ENCODE assay signal across 9 mouse cellular contexts in the genomic region with DNA sequence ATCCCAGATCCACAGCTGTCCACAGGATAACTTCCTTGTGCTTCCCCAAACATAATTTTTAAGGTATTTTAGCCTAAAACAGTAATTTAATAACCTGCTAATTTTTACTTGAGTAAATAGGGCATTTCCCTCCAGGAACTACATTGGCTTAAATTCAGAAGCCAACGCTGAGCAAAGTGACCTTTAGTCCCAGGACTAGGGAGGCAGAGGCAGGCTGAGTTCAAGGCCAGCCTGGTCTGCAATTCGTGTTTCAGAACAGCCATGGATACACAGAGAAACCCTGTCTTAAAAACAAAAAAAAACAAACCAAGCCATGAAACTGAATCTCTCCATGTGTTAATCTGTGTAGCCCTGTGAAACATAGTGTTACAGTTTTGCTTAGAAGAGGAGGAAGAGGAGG. TPM values are rescaled to one million over a fixed set of nuclear protein-coding genes. Genes with fewer than 3 reads are reported as not detected.
DNase-seq lines count a peak whose midpoint lies in the region; ATAC-seq and TF ChIP-seq lines count a peak whose summit lies in the region.
"Had no signal": no experiment of that assay in that cellular context is flagged by ENCODE, and none has a peak within 500 bp of the region (broad histone marks: within the 10 kb centered on the region; RNA-seq: fewer than 3 reads in every experiment).

No protein-coding gene starts in this region.

- intact Hi-C loops in gastrocnemius, adult 2 months (cut with DNase I) = loop anchor here (5.0 to 10.0 kb wide), 6 partner anchors 41 to 376 kb away; a partner anchor contains a TSS
- intact Hi-C loops in gastrocnemius, postnatal 14 days (cut with DNase I; ENCODE audit: low total_unique reads) = loop anchor here (10.0 kb wide), 1 partner anchor 168 kb away; a partner anchor contains a TSS

- H3K4me1 ChIP-seq in liver, embryonic 12.5 days = peaks cover 49% of the 10 kb centered on the region
- peaks cover 21% of the 10 kb centered on the region for H3K4me1 ChIP-seq in liver, embryonic 11.5 days (replicated peaks; ENCODE audit: control insufficient read depth, insufficient read depth, low read length)
- H3K4me1 ChIP-seq in intestine, embryonic 16.5 days (ENCODE audit: control insufficient read depth, insufficient read depth, low read length) = peaks cover 8% of the 10 kb centered on the region; the same call in 1 of the 2 replicates
- peaks cover 9% of the 10 kb centered on the region; the same call in 1 of the 2 replicates for H3K4me1 ChIP-seq in stomach, embryonic 15.5 days
- peaks cover 35% of the 10 kb centered on the region for H3K4me1 ChIP-seq in midbrain, embryonic 13.5 days (replicated peaks)

- WGBS in liver, embryonic 12.5 days (ENCODE audit: insufficient replicate concordance) = 54% methylated on average over 2 of the region's 2 CpGs
- WGBS in liver, embryonic 11.5 days = 65% methylated on average over 2 of the region's 2 CpGs
- WGBS in intestine, embryonic 16.5 days = 52% methylated on average over 2 of the region's 2 CpGs
- 61% methylated on average over 2 of the region's 2 CpGs for WGBS in stomach, embryonic 15.5 days
- 57% methylated on average over 2 of the region's 2 CpGs for WGBS in midbrain, embryonic 13.5 days

- H3K27me3 ChIP-seq in liver, embryonic 12.5 days (replicated peaks) = no peaks in the 10 kb centered on the region
- no peaks in the 10 kb centered on the region for H3K27me3 ChIP-seq in liver, embryonic 11.5 days (replicated peaks; ENCODE audit: control insufficient read depth, insufficient read depth, low read length)
- H3K27me3 ChIP-seq in intestine, embryonic 16.5 days (replicated peaks; ENCODE audit: control insufficient read depth, insufficient read depth, low read length) = no peaks in the 10 kb centered on the region
- no peaks in the 10 kb centered on the region for H3K27me3 ChIP-seq in stomach, embryonic 15.5 days (replicated peaks)
- peaks cover 9% of the 10 kb centered on the region for H3K27me3 ChIP-seq in midbrain, embryonic 13.5 days

- ATAC-seq in liver, embryonic 12.5 days = no peak
- ATAC-seq in liver, embryonic 11.5 days (replicated peaks; ENCODE audit: low FRiP score) = no peak
- no peak for ATAC-seq in intestine, embryonic 16.5 days
- ATAC-seq in stomach, embryonic 15.5 days (ENCODE audit: insufficient read depth, low FRiP score, low read depth) = no peak
- ATAC-seq in megakaryocyte, adult 5-6 weeks (ENCODE audit: poor library complexity, severe bottlenecking) = no peak
- no peak for ATAC-seq in midbrain, embryonic 13.5 days

- peaks cover 23% of the 10 kb centered on the region for H3K36me3 ChIP-seq in liver, embryonic 12.5 days
- H3K36me3 ChIP-seq in liver, embryonic 11.5 days (ENCODE audit: control insufficient read depth, insufficient read depth, low read length) = peaks cover 9% of the 10 kb centered on the region
- H3K36me3 ChIP-seq in intestine, embryonic 16.5 days (ENCODE audit: control insufficient read depth, insufficient read depth, low read length) = peaks cover 9% of the 10 kb centered on the region; the same call in 1 of the 2 replicates
- H3K36me3 ChIP-seq in stomach, embryonic 15.5 days = 0 out of 2 replicates have a peak, but pooled peaks cover 12% of the 10 kb centered on the region
- H3K36me3 ChIP-seq in midbrain, embryonic 13.5 days = peaks cover 19% of the 10 kb centered on the region

- no peak overlapping the region for H3K9ac ChIP-seq in liver, embryonic 12.5 days
- H3K9ac ChIP-seq in liver, embryonic 11.5 days (ENCODE audit: low read depth, low read length) = no peak overlapping the region
- H3K9ac ChIP-seq in intestine, embryonic 16.5 days (ENCODE audit: low read depth, low read length) = no peak overlapping the region
- no peak overlapping the region for H3K9ac ChIP-seq in stomach, embryonic 15.5 days
- H3K9ac ChIP-seq in midbrain, embryonic 13.5 days (replicated peaks) = no peak overlapping the region

- H3K4me3 ChIP-seq in gastrocnemius, adult 2 months = no peak overlapping the region
- H3K4me3 ChIP-seq in liver, embryonic 12.5 days = no peak overlapping the region
- no peak overlapping the region for H3K4me3 ChIP-seq in liver, embryonic 11.5 days (ENCODE audit: low read depth, low read length)
- no peak overlapping the region for H3K4me3 ChIP-seq in intestine, embryonic 16.5 days (ENCODE audit: low read length)
- H3K4me3 ChIP-seq in stomach, embryonic 15.5 days (replicated peaks) = no peak overlapping the region
- no peak overlapping the region for H3K4me3 ChIP-seq in midbrain, embryonic 13.5 days (replicated peaks)

- H3K9me3 ChIP-seq in liver, embryonic 12.5 days (replicated peaks) = no peaks in the 10 kb centered on the region
- no peaks in the 10 kb centered on the region for H3K9me3 ChIP-seq in liver, embryonic 11.5 days (ENCODE audit: control insufficient read depth, low read length)
- peaks cover 4% of the 10 kb centered on the region for H3K9me3 ChIP-seq in intestine, embryonic 16.5 days (ENCODE audit: control insufficient read depth, low read length)
- no peaks in the 10 kb centered on the region for H3K9me3 ChIP-seq in stomach, embryonic 15.5 days
- no peaks in the 10 kb centered on the region for H3K9me3 ChIP-seq in midbrain, embryonic 13.5 days
- H3K9me3 ChIP-seq: midbrain, embryonic 10.5 days had no signal

- DNase-seq in gastrocnemius, adult 2 months = no peak
- DNase-seq in gastrocnemius, postnatal 14 days = no peak
- no peak for DNase-seq in liver, embryonic 11.5 days (ENCODE audit: low spot score)

- peak overlapping the region; percentile 68 for H3K27ac ChIP-seq in gastrocnemius, adult 2 months
- H3K27ac ChIP-seq in liver, embryonic 12.5 days = peak overlapping the region; percentile 45; the same call in 1 of the 2 replicates
- H3K27ac ChIP-seq in liver, embryonic 11.5 days (ENCODE audit: low read depth, low read length) = no peak overlapping the region
- peak overlapping the region; percentile 13; the same call in 1 of the 2 replicates for H3K27ac ChIP-seq in intestine, embryonic 16.5 days (ENCODE audit: low read length)
- H3K27ac ChIP-seq in stomach, embryonic 15.5 days = peak overlapping the region; percentile 89
- H3K27ac ChIP-seq in midbrain, embryonic 13.5 days = no peak overlapping the region

- peak overlapping the region; percentile 90; the same call in 1 of the 2 replicates for H3K4me2 ChIP-seq in liver, embryonic 12.5 days
- no peak overlapping the region for H3K4me2 ChIP-seq in liver, embryonic 11.5 days
- no peak overlapping the region for H3K4me2 ChIP-seq in intestine, embryonic 16.5 days (ENCODE audit: low read depth, low read length)
- peak overlapping the region; percentile 85; the same call in 1 of the 2 replicates for H3K4me2 ChIP-seq in stomach, embryonic 15.5 days
- no peak overlapping the region for H3K4me2 ChIP-seq in midbrain, embryonic 13.5 days (replicated peaks)

- TF ChIP-seq CTCF in gastrocnemius, adult 2 months (IDR thresholded peaks at IDR 0.05) = no peak

RNA-seq across cellular contexts. Expression of a gene that starts 0.7 kb away (rescaled TPM):
- total RNA-seq in gastrocnemius, adult 2 months (2021) = 10 to 100 TPM; 71.7 to 94.8 TPM
- 10 to 100 TPM; 40.5 to 44.4 TPM for total RNA-seq in gastrocnemius, postnatal 14 days (2021)
- polyA plus RNA-seq in liver, embryonic 12.5 days (2016; fragmentation: Nextera tagmentation; extraction: Ambion mirVana) = 61.2 and 66.4 TPM in 2 replicates
- 37.8 and 41.9 TPM in 2 replicates for polyA plus RNA-seq in liver, embryonic 11.5 days (2014; fragmentation: Nextera tagmentation; extraction: Ambion mirVana)
- 20.9 and 53.6 TPM in 2 replicates for polyA plus RNA-seq in intestine, embryonic 16.5 days (2015; fragmentation: Nextera tagmentation; extraction: Ambion mirVana)
- 74.5 and 79.0 TPM in 2 replicates for polyA plus RNA-seq in stomach, embryonic 15.5 days (2015; fragmentation: Nextera tagmentation; extraction: Ambion mirVana)
- total RNA-seq in megakaryocyte, adult 5-6 weeks (2015) = 18.0 and 18.8 TPM in 2 replicates
- total RNA-seq in megakaryocyte, adult 5-6 weeks (2017) = 93.5 and 102 TPM in 2 replicates
- 83.5 and 90.1 TPM in 2 replicates for polyA plus RNA-seq in midbrain, embryonic 13.5 days (2015; fragmentation: Nextera tagmentation; extraction: Ambion mirVana)

RNA-seq across cellular contexts. Expression of a gene that starts 3.3 kb away (rescaled TPM):
- total RNA-seq in gastrocnemius, adult 2 months (2021) = 1 to 10 TPM; 4.6 to 6.8 TPM
- 1 to 10 TPM; 5.6 to 6.4 TPM for total RNA-seq in gastrocnemius, postnatal 14 days (2021)
- polyA plus RNA-seq in liver, embryonic 12.5 days (2016; fragmentation: Nextera tagmentation; extraction: Ambion mirVana) = 67.9 and 68.6 TPM in 2 replicates
- 69.3 and 73.6 TPM in 2 replicates for polyA plus RNA-seq in liver, embryonic 11.5 days (2014; fragmentation: Nextera tagmentation; extraction: Ambion mirVana)
- 51.5 and 53.7 TPM in 2 replicates for polyA plus RNA-seq in intestine, embryonic 16.5 days (2015; fragmentation: Nextera tagmentation; extraction: Ambion mirVana)
- polyA plus RNA-seq in stomach, embryonic 15.5 days (2015; fragmentation: Nextera tagmentation; extraction: Ambion mirVana) = 32.1 and 36.9 TPM in 2 replicates
- 73.8 and 80.2 TPM in 2 replicates for total RNA-seq in megakaryocyte, adult 5-6 weeks (2015)
- total RNA-seq in megakaryocyte, adult 5-6 weeks (2017) = 57.5 and 72.8 TPM in 2 replicates
- 43.7 TPM in 2 replicates for polyA plus RNA-seq in midbrain, embryonic 13.5 days (2015; fragmentation: Nextera tagmentation; extraction: Ambion mirVana)

Comparison
In these comparisons a context has a peak if more than half of its experiments do, and no peak if none do; other contexts are left out.
1. H3K27ac ChIP-seq: peak in gastrocnemius, adult 2 months (single experiment), liver, embryonic 12.5 days (single experiment), intestine, embryonic 16.5 days (single experiment) and stomach, embryonic 15.5 days (single experiment); none in liver, embryonic 11.5 days (single experiment) and midbrain, embryonic 13.5 days (single experiment).
2. H3K4me2 ChIP-seq: peak in liver, embryonic 12.5 days (single experiment) and stomach, embryonic 15.5 days (single experiment); none in liver, embryonic 11.5 days (single experiment), intestine, embryonic 16.5 days (single experiment) and midbrain, embryonic 13.5 days (single experiment).